Mouse (Mus musculus): ENCODE results near the gene Nfix. TPM values are rescaled to one million over a fixed set of nuclear protein-coding genes. Genes with fewer than 3 reads are reported as not detected.

Nfix gene
- polyA plus RNA-seq, 1 experiment from 2014 or later, result 413 TPM

GRCm38 (mm10) chr8:84656641-84657126 lies 143.5 kb downstream of the Nfix start:
- H3K4me1 ChIP-seq, result peaks cover 43% of the 10 kb centered on the region
- peak overlapping the region; percentile 62 for H3K27ac ChIP-seq (replicated peaks)
- peak overlapping the region; percentile 33; the same call in 1 of the 2 replicates for H3K9ac ChIP-seq (replicated peaks)
- H3K36me3 ChIP-seq, result no peaks in the 10 kb centered on the region
- H3K9me3 ChIP-seq, result no peaks in the 10 kb centered on the region
- H3K4me2 ChIP-seq (replicated peaks), result peak overlapping the region; percentile 48
- H3K27me3 ChIP-seq, result no peaks in the 10 kb centered on the region
- WGBS, result 5% methylated on average over 23 of the region's 23 CpGs
- ATAC-seq (replicated peaks), result no peak
- H3K4me3 ChIP-seq, result peak overlapping the region; percentile 27

DNA sequence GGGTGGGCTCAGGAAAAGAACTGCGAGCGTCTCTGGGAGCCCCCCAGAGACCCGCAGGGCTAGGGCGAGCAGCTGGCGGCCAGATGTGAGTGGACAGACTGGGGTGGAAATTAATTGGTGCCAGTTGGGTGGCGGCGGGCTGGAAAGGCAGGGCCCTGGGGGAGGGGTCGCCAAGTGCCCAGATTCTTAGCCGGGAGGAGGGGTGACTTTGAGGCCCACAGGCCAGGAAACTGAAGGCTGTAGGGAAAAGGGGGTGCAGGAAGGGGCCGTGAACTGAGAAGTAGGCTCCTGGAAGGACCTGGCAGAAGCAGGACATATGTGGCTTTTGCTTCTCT lies 144.0 kb downstream of the Nfix start:
- no peaks in the 10 kb centered on the region for H3K9me3 ChIP-seq

DNA sequence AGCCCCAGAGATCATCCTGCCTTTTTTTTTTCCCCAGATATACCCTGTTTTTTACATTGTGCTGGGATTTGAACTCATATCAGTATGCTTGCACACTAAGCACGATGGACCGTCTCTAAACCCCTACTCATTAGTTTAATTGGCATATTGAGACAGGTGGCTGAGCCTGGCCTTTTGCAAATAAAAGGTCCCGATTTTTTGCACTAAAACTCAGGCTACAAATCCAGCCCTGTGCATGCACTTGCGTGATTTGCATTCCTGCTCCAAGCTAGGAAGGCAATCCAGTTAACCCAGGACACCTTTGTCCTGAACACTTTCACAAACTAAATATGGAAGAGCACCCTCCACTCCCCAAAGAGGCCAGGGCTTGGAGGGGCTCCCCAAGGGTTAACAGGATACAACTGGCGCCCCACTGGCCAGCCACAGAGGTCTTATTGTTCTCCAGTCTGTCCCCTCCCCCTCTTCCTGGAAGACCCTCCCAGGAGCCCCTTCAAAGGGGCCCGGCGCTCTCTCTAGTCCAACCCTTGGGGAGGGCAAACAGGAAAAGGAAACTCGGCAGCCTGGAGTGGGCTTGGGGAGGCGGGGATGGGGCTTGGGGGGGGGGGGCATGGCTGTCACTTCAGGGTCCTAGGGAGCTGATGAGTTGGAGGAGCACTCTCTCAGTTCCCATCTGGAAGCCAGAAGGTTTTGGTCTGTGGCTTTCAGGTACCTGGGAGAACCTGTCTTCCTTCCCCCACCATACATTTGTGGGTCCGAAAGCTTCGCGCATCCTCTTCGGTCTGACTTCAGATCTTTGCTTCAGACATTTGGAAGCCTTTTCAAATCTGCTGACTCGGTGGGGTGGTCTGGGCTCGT lies 144.6 kb downstream of the Nfix start:
- Histone ChIP-seq H3K36me3 (no peaks in the 10 kb centered on the region), H3K4me3 (peak overlapping the region; percentile 27), H3K27ac (replicated peaks) (peak overlapping the region; percentile 62), H3K4me2 (replicated peaks) (peak overlapping the region; percentile 48), H3K9ac (replicated peaks) (peak overlapping the region; percentile 33; the same call in 1 of the 2 replicates), H3K27me3 (no peaks in the 10 kb centered on the region), H3K9me3 (no peaks in the 10 kb centered on the region), H3K4me1 (peaks cover 32% of the 10 kb centered on the region)
- peak; percentile 63 for ATAC-seq (replicated peaks)
- 2% methylated on average over 15 of the region's 15 CpGs for WGBS

More for the DNA sequence above, 144.0 kb downstream of the Nfix start:
- Histone ChIP-seq H3K9ac (replicated peaks) (peak overlapping the region; percentile 33; the same call in 1 of the 2 replicates), H3K4me3 (peak overlapping the region; percentile 27), H3K36me3 (no peaks in the 10 kb centered on the region), H3K4me1 (peaks cover 38% of the 10 kb centered on the region), H3K27me3 (no peaks in the 10 kb centered on the region), H3K4me2 (replicated peaks) (peak overlapping the region; percentile 48), H3K27ac (replicated peaks) (peak overlapping the region; percentile 62)
- no peak for ATAC-seq (replicated peaks)
- 3% methylated on average over 10 of the region's 10 CpGs for WGBS

DNA sequence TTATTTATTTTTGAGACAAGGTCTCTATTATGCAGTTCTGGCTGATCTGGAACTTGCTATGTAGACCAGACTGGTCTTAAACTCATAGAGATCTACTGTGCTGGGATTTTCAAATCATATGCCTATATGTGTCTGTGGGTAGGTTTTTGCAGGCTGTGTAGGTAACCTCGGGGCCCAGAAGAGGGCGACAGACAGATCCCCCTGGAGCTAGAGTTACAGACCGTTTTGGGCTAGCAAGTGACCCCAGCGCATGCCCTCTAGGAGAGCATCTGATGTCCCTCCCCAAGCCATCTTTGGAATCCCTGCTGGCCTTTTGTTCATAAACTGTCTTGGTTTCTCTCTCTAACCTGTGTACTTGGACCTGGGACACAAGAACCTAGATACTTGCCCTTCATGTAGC lies 145.5 kb downstream of the Nfix start:
- 39% methylated on average over 4 of the region's 4 CpGs for WGBS
- Histone ChIP-seq H3K4me2 (replicated peaks) (no peak overlapping the region), H3K27me3 (no peaks in the 10 kb centered on the region), H3K9ac (replicated peaks) (no peak overlapping the region), H3K9me3 (no peaks in the 10 kb centered on the region), H3K36me3 (no peaks in the 10 kb centered on the region), H3K27ac (replicated peaks) (peak overlapping the region; percentile 62; the same call in 1 of the 2 replicates), H3K4me1 (peaks cover 22% of the 10 kb centered on the region), H3K4me3 (no peak overlapping the region)
- ATAC-seq (replicated peaks), result no peak

GRCm38 (mm10) chr8:84653092-84653631 lies 147.0 kb downstream of the Nfix start:
- ATAC-seq (replicated peaks), result no peak
- H3K4me3 ChIP-seq, result no peak overlapping the region
- WGBS, result 66% methylated on average over 9 of the region's 9 CpGs

DNA sequence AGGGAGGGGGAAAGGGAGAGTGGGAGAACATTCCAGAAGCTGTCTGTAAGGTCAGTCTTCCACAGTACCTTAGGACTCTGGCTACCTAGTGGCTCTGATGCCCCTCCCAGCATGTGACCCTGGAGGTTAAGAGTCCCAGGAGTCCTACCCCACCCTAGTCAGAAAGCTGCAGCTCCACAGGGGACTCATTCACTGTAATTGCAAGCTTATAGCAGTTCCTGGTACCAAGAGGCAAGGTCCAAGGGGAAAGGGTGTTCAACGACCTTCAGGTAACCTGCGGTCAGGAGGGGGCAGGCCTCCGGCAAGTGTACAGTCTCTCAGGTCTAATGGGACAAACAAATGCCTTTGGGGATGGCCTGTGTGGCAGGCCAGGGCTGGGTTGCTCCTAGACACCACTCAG lies 149.9 kb downstream of the Nfix start:
- ATAC-seq (replicated peaks), result no peak
- H3K27ac ChIP-seq (replicated peaks), result no peak overlapping the region

More at GRCm38 (mm10) chr8:84653092-84653631, 147.0 kb downstream of the Nfix start:
- no peaks in the 10 kb centered on the region for H3K27me3 ChIP-seq
- H3K9ac ChIP-seq (replicated peaks), result no peak overlapping the region
- no peaks in the 10 kb centered on the region for H3K36me3 ChIP-seq
- H3K4me1 ChIP-seq, result peaks cover 21% of the 10 kb centered on the region
- H3K27ac ChIP-seq (replicated peaks), result 0 out of 2 replicates have a peak overlapping the region, but pooled peaks have one; percentile 19
- no peaks in the 10 kb centered on the region for H3K9me3 ChIP-seq
- H3K4me2 ChIP-seq (replicated peaks), result no peak overlapping the region

More for the DNA sequence above, 149.9 kb downstream of the Nfix start:
- WGBS, result 37% methylated on average over 3 of the region's 3 CpGs
- no peak overlapping the region for H3K4me2 ChIP-seq (replicated peaks)
- peaks cover 12% of the 10 kb centered on the region for H3K4me1 ChIP-seq
- H3K4me3 ChIP-seq, result no peak overlapping the region
- no peaks in the 10 kb centered on the region for H3K9me3 ChIP-seq
- no peak overlapping the region for H3K9ac ChIP-seq (replicated peaks)
- H3K27me3 ChIP-seq, result no peaks in the 10 kb centered on the region
- H3K36me3 ChIP-seq, result no peaks in the 10 kb centered on the region

Other genes starting within 250 kb of the Nfix start
- gene Ier2, start 137.5 kb downstream of the Nfix start, polyA plus RNA-seq (2015; fragmentation: Nextera tagmentation; extraction: Ambion mirVana), result 26.0 and 33.4 TPM in 2 replicates
- 62.4 and 64.0 TPM in 2 replicates for gene Trmt1, start 114.0 kb downstream of the Nfix start, polyA plus RNA-seq (2015; fragmentation: Nextera tagmentation; extraction: Ambion mirVana)
- gene Nacc1, start 112.5 kb downstream of the Nfix start, polyA plus RNA-seq (2015; fragmentation: Nextera tagmentation; extraction: Ambion mirVana), result 15.5 and 16.4 TPM in 2 replicates
- gene Lyl1, start 98.9 kb downstream of the Nfix start, polyA plus RNA-seq (2015; fragmentation: Nextera tagmentation; extraction: Ambion mirVana), result 2.1 and 2.5 TPM in 2 replicates
- gene G430095P16Rik, start 77.3 kb downstream of the Nfix start, polyA plus RNA-seq (2015; fragmentation: Nextera tagmentation; extraction: Ambion mirVana), result 2.7 TPM in 2 replicates
- gene Dand5, start 22.5 kb upstream of the Nfix start, polyA plus RNA-seq (2015; fragmentation: Nextera tagmentation; extraction: Ambion mirVana), result 8.1 and 8.9 TPM in 2 replicates
- gene Gadd45gip1, start 31.2 kb upstream of the Nfix start, polyA plus RNA-seq (2015; fragmentation: Nextera tagmentation; extraction: Ambion mirVana), result 36.3 and 39.9 TPM in 2 replicates
- gene Rad23a, start 40.3 kb upstream of the Nfix start, polyA plus RNA-seq (2015; fragmentation: Nextera tagmentation; extraction: Ambion mirVana), result 82.1 and 85.1 TPM in 2 replicates
- gene Calr, start 46.6 kb upstream of the Nfix start, polyA plus RNA-seq (2015; fragmentation: Nextera tagmentation; extraction: Ambion mirVana), result 559 and 575 TPM in 2 replicates
- gene Farsa, start 56.6 kb upstream of the Nfix start, polyA plus RNA-seq (2015; fragmentation: Nextera tagmentation; extraction: Ambion mirVana), result 122 and 127 TPM in 2 replicates
- 55.0 and 64.4 TPM in 2 replicates for gene Syce2, start 71.8 kb upstream of the Nfix start, polyA plus RNA-seq (2015; fragmentation: Nextera tagmentation; extraction: Ambion mirVana)
- 36.2 and 37.4 TPM in 2 replicates for gene Gcdh, start 93.6 kb upstream of the Nfix start, polyA plus RNA-seq (2015; fragmentation: Nextera tagmentation; extraction: Ambion mirVana)
- 0.75 and 0.87 TPM in 2 replicates for gene Klf1, start 101.6 kb upstream of the Nfix start, polyA plus RNA-seq (2015; fragmentation: Nextera tagmentation; extraction: Ambion mirVana)
- 5.6 TPM in 2 replicates for gene Dnase2a, start 108.2 kb upstream of the Nfix start, polyA plus RNA-seq (2015; fragmentation: Nextera tagmentation; extraction: Ambion mirVana)
- gene Mast1, start 137.0 kb upstream of the Nfix start, polyA plus RNA-seq (2015; fragmentation: Nextera tagmentation; extraction: Ambion mirVana), result 48.3 and 52.5 TPM in 2 replicates
- gene Rtbdn, start 146.6 kb upstream of the Nfix start, polyA plus RNA-seq (2015; fragmentation: Nextera tagmentation; extraction: Ambion mirVana), result 2.0 and 2.3 TPM in 2 replicates
- gene Gm49661, start 169.1 kb upstream of the Nfix start, polyA plus RNA-seq (2015; fragmentation: Nextera tagmentation; extraction: Ambion mirVana), result not detected in 2 replicates
- 1,445 and 1,467 TPM in 2 replicates for gene Prdx2, start 169.2 kb upstream of the Nfix start, polyA plus RNA-seq (2015; fragmentation: Nextera tagmentation; extraction: Ambion mirVana)
- gene Rnaseh2a, start 169.4 kb upstream of the Nfix start, polyA plus RNA-seq (2015; fragmentation: Nextera tagmentation; extraction: Ambion mirVana), result 96.4 and 98.5 TPM in 2 replicates
- 7.6 TPM in 2 replicates for gene Junb, start 178.4 kb upstream of the Nfix start, polyA plus RNA-seq (2015; fragmentation: Nextera tagmentation; extraction: Ambion mirVana)
- gene Hook2, start 190.3 kb upstream of the Nfix start, polyA plus RNA-seq (2015; fragmentation: Nextera tagmentation; extraction: Ambion mirVana), result 28.0 and 29.7 TPM in 2 replicates
- not detected in 2 replicates for gene Best2, start 214.2 kb upstream of the Nfix start, polyA plus RNA-seq (2015; fragmentation: Nextera tagmentation; extraction: Ambion mirVana)
- 152 and 154 TPM in 2 replicates for gene Asna1, start 224.9 kb upstream of the Nfix start, polyA plus RNA-seq (2015; fragmentation: Nextera tagmentation; extraction: Ambion mirVana)
- 141 and 150 TPM in 2 replicates for gene Trir, start 226.5 kb upstream of the Nfix start, polyA plus RNA-seq (2015; fragmentation: Nextera tagmentation; extraction: Ambion mirVana)
- 57.9 and 64.1 TPM in 2 replicates for gene Tnpo2, start 236.6 kb upstream of the Nfix start, polyA plus RNA-seq (2015; fragmentation: Nextera tagmentation; extraction: Ambion mirVana)